Mouse (Mus musculus) adrenal gland, adult 2 months (tissue): ENCODE data around the gene Mlip. TPM values are rescaled to one million over a fixed set of nuclear protein-coding genes. Genes with fewer than 3 reads are reported as not detected.
"Not testable (repeated sequence)": the region's sequence is repeated elsewhere in the genome, so short reads cannot be mapped to it uniquely, and the experiment has no call there.

Experiments used
- DNase-seq: peaks from one replicate; pipeline ENCODE4 v3.0.0; 2021
- long read RNA-seq: library from polyadenylated mRNA; stranded (forward); transcript quantifications from one replicate; pipeline ENCODE4 v2.0.0, GENCODE M21; 2021
- polyA plus RNA-seq: library from polyadenylated mRNA; depleted of rRNA; stranded (reverse); fragments of >200 nt; gene quantifications from 2 replicates; pipeline ENCODE4 v1.2.3, GENCODE M21; 2012; rRNA removed
- total RNA-seq, 2 experiments: library from RNA; stranded (reverse); gene quantifications; 2 replicates each; pipeline ENCODE4 v1.2.3; 2021

Mlip gene
- total RNA-seq: 1 to 10 TPM in 1 of 2 experiments, under 1 TPM in 1; 0.84 to 2.3 TPM
- polyA plus RNA-seq: not detected in 2 replicates
- long read RNA-seq: 0 reads

DNA sequence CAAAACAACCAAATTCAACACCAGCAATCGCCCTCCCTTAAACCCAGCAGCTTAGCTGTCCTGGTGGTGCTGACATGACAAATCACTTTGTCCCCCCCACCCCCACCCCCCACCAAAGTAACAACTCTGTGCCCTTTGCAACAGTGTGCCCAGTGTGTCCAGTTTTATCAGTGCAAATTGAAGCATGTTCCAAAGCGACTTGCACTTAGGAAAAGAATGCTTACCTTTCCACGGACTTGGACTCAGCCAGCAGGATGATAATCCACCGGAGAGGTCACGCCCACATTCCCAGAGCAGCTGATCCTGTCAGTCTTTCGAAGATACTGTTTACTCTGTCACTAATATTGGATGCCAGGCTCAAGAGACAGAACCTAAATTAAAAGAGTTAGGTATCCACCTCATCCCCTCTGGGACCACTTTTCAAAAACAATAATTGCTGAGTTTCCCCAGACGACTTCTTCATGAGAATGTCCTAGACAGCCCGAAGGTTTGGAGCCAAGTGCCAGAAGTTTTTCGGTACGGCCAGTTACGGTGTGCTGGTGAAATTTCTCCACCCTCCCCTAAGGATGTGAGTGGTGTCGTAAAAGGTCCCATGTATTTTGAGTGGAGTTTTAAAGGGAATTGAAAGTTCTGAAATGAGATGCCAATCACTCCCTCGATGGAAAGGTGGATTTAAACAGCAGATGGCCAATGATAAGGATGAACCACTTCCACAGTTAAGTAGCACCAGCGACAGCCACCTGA, at the start of gene Mlip:
Gene Mlip, minus strand, starts transcription at position 538 of the 744 bp plus-strand sequence.
- no peak for DNase-seq

GRCm38 (mm10) chr9:77399801-77400200, 47.0 kb upstream of the Mlip start:
- no peak for DNase-seq

GRCm38 (mm10) chr9:77398856-77399631, 46.3 kb upstream of the Mlip start:
- no peak for DNase-seq

DNA sequence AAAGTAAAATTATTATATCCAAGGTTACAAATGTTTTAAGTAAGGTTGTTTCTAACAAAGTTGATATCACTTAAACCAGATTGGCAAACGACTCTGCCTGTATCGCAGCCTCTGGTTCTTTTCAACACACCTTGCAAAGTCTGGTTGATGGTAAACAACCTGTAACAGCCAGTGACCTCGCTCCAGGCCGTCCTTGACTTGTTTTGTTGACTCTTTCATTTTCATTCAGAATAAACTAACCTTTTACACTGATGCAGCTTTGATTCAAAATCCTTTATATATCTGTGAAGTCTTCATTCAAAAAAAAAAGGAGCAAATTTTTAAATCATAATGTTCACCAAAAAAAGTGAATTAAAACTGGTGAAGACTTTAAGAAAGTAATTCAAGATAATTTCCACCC, 44.3 kb upstream of the Mlip start:
- DNase-seq: no peak

DNA sequence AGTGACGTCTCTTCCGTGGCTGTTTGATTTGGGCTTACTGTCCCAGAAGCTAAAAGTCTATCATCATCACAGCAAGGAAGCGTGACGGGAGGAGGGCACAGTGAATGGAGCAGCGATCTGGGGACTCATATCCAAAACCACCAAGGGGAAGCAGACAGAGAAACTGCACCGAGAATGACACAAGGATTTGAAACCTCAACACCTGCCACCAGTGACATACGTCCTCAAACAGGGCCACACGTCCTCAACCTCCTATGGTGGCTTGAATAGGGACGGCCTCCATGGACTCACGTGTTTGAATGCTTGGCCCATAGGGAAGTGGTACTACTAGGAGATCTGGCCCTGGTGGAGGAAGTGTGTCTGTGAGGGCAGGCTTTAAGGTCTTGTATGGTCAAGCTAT, 38.5 kb upstream of the Mlip start:
- no peak for DNase-seq

- no peak for DNase-seq
Measured at GRCm38 (mm10) chr9:77388956-77389355, 36.2 kb upstream of the Mlip start.

DNA sequence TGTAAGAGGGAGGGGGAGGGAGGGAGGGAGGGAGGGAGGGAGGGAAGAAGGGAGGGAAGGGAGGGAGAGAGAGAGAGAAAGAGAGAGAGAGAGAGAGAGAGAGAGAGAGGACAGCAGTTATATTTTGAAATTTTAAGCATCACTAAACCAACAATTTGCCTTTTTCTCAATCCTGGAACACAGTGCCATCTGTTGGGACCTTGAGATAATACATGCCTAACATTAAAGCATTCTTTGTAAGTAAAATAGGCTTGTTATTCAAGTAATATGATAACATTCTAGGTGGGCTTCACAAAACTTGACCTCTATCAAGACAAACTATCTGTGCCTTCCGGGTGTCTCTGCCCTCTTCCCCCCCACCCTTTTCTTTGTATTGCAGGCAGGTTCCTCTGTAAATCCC, 34.0 kb upstream of the Mlip start:
- DNase-seq: no peak

DNA sequence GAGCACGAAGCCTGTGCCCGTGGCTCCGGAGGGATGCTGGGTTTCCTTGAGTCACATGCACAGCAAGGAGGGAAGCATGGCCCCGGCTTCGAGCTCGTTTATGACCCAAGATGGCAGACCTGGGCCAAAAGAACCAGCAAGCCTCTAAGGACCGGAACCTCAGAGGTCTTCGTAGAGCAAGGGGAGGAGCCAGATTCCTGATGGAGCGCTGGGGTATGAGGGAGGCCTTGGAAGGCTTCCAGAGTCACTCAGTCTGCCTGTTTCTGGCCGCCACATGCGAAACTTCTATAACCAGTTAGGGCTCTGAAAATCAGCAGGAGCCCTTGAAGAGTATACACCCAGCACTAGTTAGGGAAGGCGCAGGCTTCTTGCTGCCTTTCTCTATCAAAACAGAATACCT, 32.8 kb upstream of the Mlip start:
- DNase-seq: no peak

DNA sequence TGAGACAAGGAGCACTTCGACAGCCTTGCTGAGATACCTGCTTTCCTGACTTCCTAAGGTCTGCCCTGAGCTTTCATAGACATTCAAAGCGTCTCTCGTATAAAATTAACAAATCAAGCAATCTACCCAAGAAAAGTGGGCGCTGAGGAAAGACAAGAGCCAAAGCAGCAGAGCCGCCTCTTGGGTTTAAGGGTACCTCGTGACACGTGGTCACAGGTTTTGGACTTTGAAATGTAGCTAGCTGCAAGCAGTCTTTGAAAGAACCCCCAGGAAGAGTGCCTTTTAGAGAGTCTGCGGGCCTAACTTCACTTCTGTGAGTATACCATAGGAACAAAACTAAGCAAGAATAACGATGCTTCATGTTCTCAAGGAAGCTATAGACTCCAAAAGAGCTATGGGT, 31.9 kb upstream of the Mlip start:
- DNase-seq: no peak

- DNase-seq: peak; percentile 50
Measured at GRCm38 (mm10) chr9:77383951-77384350, 31.2 kb upstream of the Mlip start.

DNA sequence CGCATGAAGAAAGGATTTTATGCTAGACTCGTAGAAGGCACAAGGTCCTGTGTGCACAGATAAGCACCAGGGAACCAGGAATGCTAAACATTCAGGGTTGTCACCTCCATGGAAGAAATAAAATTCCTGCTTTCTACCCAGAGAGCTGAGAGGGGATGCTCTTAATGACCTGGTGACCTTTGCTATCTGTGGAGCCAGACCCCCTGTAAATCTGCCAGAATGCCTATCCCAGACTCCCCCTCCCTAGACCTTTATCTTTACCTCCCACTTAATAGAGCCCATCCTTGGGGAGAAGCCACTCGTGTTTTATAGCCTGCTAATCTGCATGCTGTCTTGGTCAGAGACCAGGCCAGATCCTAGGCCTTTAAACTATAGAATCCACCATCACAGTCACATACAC, 29.7 kb upstream of the Mlip start:
- no peak for DNase-seq

DNA sequence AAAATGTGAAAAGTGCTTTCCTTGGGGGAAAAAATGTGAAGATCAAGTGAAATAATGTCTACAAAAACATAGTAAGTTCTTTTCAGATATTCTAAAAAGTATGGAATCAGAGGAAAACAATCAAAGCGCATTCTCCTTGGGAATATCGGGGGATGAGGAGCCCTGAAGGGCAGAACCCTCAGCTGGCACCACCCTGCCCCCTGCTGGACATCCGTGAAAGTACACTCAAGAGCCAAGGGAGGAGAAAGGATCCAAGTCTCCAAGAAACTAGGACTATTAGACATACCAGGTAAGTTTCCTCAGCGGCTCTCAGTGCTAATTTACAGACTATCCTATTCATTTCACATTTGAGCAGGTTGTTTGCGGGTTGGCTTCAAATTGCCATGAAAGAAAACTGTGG, 28.8 kb upstream of the Mlip start:
- peak; percentile 80 for DNase-seq

GRCm38 (mm10) chr9:77379625-77380024, 26.9 kb upstream of the Mlip start:
- peak; percentile 58 for DNase-seq

- DNase-seq: no peak
Measured at GRCm38 (mm10) chr9:77377696-77378095, 24.9 kb upstream of the Mlip start.

- DNase-seq: peak; percentile 22
Measured at GRCm38 (mm10) chr9:77377082-77377481, 24.3 kb upstream of the Mlip start.

DNA sequence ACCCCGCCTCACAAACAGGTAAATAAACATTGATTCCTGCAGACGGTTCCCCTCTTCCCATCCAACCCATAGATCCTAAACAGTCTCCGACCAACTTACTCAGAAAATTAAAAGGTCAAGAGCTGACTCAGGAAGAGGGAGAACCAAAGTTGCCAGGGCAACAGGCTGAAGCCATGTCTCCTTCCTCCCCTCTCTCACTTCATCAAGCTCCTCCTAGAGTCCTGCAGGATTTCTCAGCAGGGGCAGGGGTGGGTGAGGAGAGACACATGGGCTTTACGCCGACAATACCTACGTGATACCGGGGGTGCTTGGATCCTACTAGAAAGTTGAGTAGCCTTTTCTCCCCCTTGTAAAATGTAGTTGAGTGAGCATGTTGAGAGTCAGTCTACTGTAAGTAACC, 23.8 kb upstream of the Mlip start:
- DNase-seq: no peak

DNA sequence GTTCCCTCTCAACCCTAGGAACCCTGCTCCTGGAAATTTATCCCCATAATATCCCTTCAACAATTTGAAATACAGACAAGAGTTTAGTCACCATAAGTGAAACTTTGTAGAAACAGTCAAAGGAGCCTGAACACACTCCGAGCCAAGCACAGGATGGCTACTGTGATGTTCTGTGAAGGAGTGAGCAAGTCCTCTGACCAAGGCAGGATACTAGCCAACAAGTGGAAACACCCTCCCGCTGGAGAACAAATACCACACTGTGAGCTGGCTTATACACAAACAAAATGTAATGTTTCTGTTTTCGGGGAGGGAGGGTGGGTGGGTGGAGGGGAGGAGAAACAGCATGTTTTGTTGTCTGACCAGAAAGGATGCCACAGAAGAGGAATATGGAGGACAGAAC, 17.9 kb upstream of the Mlip start:
- DNase-seq: no peak

DNA sequence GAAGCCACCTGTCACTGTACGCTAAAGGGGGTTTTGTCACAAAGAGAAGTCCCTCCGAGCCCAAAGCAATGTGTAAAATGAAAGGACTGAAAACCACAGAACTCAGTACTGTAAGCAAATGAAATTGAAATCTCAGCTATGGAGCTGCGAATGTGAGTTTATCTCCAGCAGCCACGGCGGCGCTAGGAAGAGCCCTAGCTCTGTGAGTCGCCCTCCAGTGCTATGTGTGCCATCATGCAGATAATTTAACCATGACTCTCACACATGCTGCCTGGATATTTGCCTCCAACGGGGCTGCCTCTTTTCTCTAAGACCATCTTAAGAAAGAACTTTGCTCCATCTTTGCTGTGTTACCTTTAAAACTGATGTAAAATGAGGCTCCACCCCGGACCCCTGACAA, 16.5 kb upstream of the Mlip start:
- DNase-seq: no peak

DNA sequence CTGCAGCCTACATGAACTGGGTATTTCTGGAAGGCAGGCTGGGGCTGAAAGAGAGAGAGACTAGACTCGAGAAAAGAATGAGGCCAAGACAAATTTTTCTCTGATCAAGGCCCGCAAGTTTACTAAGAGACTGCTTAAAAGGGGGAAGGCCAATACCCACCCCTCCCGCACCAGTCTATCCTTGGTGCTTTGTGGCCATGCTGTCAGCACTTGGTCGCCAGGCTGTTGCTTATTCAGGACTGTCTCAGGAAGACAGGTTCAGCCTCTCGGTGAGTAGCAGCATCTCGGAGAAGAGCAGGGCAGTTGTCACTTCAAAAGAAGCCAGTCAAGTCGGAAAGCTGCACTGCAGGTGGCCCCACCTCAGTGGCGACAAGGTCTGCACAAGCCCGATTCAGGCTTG, 11.9 kb upstream of the Mlip start:
- DNase-seq: not testable (repeated sequence)

- no peak for DNase-seq
Measured at GRCm38 (mm10) chr9:77362906-77363305, 10.1 kb upstream of the Mlip start.

DNA sequence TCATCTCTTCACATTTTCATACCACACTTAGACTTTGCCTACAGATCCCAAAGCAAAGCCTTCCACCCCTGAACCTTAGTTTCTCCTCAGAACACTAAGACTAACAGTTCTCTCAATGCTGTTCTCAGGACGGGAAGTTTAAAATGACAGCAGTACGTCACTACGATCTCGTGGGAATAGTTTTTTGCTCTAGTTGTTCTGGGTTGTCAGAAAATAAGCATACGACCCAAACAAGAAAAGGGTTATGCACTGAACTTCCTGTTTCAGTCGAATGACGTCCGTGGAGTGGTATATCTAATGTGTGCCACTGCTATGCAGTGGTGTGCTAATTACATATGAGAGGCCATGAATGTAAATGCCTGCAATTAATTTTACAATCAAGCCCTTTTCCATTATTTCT, 7.9 kb upstream of the Mlip start:
- no peak for DNase-seq

- no peak for DNase-seq
Measured at GRCm38 (mm10) chr9:77359278-77359973, 6.7 kb upstream of the Mlip start.

DNA sequence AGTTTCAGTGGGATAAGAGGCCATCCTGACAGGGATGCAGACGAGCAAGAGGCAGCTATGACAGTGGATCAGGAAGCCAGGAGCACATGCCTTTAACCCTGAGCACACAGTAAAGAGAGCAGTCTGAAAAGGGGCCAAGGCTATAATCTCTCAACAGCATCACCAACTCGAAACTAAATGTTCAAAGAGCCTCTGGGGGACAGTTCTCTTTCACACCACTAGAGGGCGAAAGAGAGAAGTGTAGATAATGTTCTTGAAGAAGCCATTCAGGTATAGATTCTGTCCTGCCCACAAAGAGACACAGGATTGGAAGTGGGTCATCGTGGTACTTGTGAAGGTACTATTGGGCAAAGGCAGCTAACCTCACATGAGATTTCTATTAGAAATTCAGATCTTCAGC, 1.2 kb upstream of the Mlip start:
- no peak for DNase-seq
